Mouse (Mus musculus): ENCODE measurements around the gene Prpf40b. TPM values are rescaled to one million over a fixed set of nuclear protein-coding genes. Genes with fewer than 3 reads are reported as not detected.
A peak's percentile ranks its signal among the peaks of the same experiment; 100 is the strongest.

Gene Prpf40b
- polyA plus RNA-seq, 1 experiment from 2014 or later, result 129 TPM

DNA sequence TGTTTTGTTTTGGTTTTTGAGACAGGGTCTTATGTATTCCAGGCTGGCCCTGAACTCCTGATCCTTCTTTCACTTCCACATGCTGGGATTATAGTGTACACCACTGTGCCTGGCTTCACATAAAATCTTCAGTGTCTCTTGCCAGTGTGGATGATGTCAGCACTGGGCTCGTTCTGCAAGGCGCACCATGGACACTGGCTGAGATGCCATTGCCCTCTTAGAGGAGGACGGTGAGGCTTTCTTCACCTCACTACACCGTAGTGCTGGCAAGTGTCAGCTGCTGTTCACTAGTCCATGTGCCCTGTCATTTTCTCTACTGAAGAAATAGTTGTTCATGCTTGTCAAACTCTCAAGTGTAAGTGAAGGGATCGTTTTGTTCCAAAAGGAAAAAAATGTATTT lies 15.7 kb downstream of the Prpf40b start:
- no peaks in the 10 kb centered on the region for H3K4me1 ChIP-seq (replicated peaks; ENCODE audit: control insufficient read depth, insufficient read depth, low read length)
- no peaks in the 10 kb centered on the region for H3K9me3 ChIP-seq (ENCODE audit: control insufficient read depth, low read length)
- no peak overlapping the region for H3K27ac ChIP-seq (ENCODE audit: low read length)
- no peak overlapping the region for H3K9ac ChIP-seq (replicated peaks; ENCODE audit: low read depth, low read length)
- peaks cover 65% of the 10 kb centered on the region for H3K36me3 ChIP-seq (ENCODE audit: control insufficient read depth, insufficient read depth)
- H3K4me2 ChIP-seq (ENCODE audit: low read length), result no peak overlapping the region
- no peak overlapping the region for H3K4me3 ChIP-seq (replicated peaks; ENCODE audit: low read length)
- no peaks in the 10 kb centered on the region for H3K27me3 ChIP-seq (replicated peaks; ENCODE audit: control insufficient read depth, insufficient read depth, low read length)
- ATAC-seq, result no peak
- 95% methylated on average over 5 of the region's 5 CpGs for WGBS

- no peak overlapping the region for H3K27ac ChIP-seq (ENCODE audit: low read length)
- peaks cover 40% of the 10 kb centered on the region for H3K36me3 ChIP-seq (ENCODE audit: control insufficient read depth, insufficient read depth)
- H3K9ac ChIP-seq (replicated peaks; ENCODE audit: low read depth, low read length), result no peak overlapping the region
- H3K4me2 ChIP-seq (ENCODE audit: low read length), result no peak overlapping the region
- no peaks in the 10 kb centered on the region for H3K4me1 ChIP-seq (replicated peaks; ENCODE audit: control insufficient read depth, insufficient read depth, low read length)
- H3K9me3 ChIP-seq (ENCODE audit: control insufficient read depth, low read length), result no peaks in the 10 kb centered on the region
- no peaks in the 10 kb centered on the region for H3K27me3 ChIP-seq (replicated peaks; ENCODE audit: control insufficient read depth, insufficient read depth, low read length)
- no peak for ATAC-seq
- 94% methylated on average over 16 of the region's 16 CpGs for WGBS
- H3K4me3 ChIP-seq (replicated peaks; ENCODE audit: low read length), result no peak overlapping the region
These were observed 20.0 kb downstream of the Prpf40b start for GRCm38 (mm10) chr15:99314891-99315290.

DNA sequence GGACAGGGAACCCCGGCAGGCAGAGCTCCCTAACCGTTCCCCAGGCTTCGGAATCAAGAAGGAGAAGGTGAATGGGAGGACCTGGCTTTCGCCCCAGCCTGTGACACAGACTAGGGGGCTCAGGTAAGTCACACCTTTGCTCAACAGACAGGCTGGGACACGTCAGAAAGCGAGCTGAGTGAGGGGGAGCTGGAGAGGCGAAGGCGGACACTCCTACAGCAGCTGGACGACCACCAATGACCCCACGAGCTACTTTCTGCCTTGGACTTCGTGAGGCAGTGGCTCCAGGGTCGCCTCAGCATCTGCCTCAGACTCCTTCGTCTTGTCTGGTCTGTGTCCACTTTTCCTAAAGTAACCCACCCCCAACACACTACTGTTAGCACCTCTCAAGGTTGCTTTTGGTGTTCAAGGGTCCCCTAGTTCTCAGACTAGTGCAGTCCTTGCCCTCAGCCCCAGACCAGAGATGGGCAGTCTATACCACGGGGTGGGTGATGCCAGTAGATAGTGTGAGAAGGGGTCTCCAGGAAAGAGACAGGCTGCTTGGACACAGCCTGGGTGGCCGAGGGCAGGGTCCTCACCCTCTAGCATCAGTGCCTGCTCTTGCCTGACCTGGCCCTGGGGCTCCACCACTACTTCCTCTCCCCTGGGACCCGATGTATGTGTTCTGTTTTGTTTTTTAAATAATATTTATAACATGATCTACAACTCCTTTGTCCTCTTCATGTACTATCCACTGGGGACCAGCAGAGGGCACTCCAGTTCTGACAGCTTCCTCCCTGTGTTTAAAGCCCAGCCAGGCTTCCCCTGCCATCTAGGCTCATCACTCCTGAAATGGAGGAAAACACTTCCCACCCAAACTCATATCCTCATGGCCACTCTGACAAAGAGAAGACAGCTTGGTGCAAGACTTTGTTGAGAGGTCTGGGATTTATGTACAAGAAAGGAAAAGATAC lies 21.7 kb downstream of the Prpf40b start:
- H3K36me3 ChIP-seq (ENCODE audit: control insufficient read depth, insufficient read depth), result peaks cover 29% of the 10 kb centered on the region
- H3K27me3 ChIP-seq (replicated peaks; ENCODE audit: control insufficient read depth, insufficient read depth, low read length), result no peaks in the 10 kb centered on the region
- no peaks in the 10 kb centered on the region for H3K9me3 ChIP-seq (ENCODE audit: control insufficient read depth, low read length)
- peak overlapping the region; percentile 67 for H3K27ac ChIP-seq (ENCODE audit: low read length)
- 83% methylated on average over 16 of the region's 16 CpGs for WGBS
- ATAC-seq, result peak; percentile 66
- peak overlapping the region; percentile 3; the same call in 1 of the 2 replicates for H3K9ac ChIP-seq (replicated peaks; ENCODE audit: low read depth, low read length)
- H3K4me3 ChIP-seq (replicated peaks; ENCODE audit: low read length), result no peak overlapping the region
- no peaks in the 10 kb centered on the region for H3K4me1 ChIP-seq (replicated peaks; ENCODE audit: control insufficient read depth, insufficient read depth, low read length)
- no peak overlapping the region for H3K4me2 ChIP-seq (ENCODE audit: low read length)

DNA sequence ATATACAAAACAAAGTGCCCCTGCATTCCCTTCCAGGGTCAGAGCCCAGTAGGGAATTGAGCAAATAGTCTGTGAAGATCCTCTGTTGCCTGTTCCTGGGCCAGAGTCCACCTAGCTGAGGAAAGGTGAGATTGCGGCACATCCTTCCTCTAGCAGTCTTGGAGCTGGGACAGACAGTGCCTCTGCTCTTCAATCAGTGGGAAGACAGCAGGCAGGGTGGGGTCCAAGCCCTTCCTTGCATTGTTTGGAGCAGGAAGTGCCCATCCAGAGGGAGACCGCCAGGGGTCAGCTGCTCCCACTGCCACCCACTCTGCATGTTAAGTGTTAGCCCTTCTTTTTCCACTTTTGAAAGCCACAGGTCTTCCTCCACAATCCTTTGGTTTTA lies 22.4 kb downstream of the Prpf40b start:
- Histone ChIP-seq H3K4me1 (replicated peaks; ENCODE audit: control insufficient read depth, insufficient read depth, low read length) (no peaks in the 10 kb centered on the region), H3K9ac (replicated peaks; ENCODE audit: low read depth, low read length) (no peak overlapping the region), H3K9me3 (ENCODE audit: control insufficient read depth, low read length) (no peaks in the 10 kb centered on the region), H3K4me3 (replicated peaks; ENCODE audit: low read length) (no peak overlapping the region), H3K27ac (ENCODE audit: low read length) (peak overlapping the region; percentile 67), H3K36me3 (ENCODE audit: control insufficient read depth, insufficient read depth) (peaks cover 28% of the 10 kb centered on the region), H3K27me3 (replicated peaks; ENCODE audit: control insufficient read depth, insufficient read depth, low read length) (no peaks in the 10 kb centered on the region), H3K4me2 (ENCODE audit: low read length) (no peak overlapping the region)
- WGBS, result 86% methylated on average over 2 of the region's 2 CpGs
- peak; percentile 14; the same call in 1 of the 2 replicates for ATAC-seq

- H3K36me3 ChIP-seq (ENCODE audit: control insufficient read depth, insufficient read depth), result peaks cover 30% of the 10 kb centered on the region
- H3K9me3 ChIP-seq (ENCODE audit: control insufficient read depth, low read length), result no peaks in the 10 kb centered on the region
- H3K4me2 ChIP-seq (ENCODE audit: low read length), result no peak overlapping the region
- H3K4me1 ChIP-seq (replicated peaks; ENCODE audit: control insufficient read depth, insufficient read depth, low read length), result no peaks in the 10 kb centered on the region
- no peaks in the 10 kb centered on the region for H3K27me3 ChIP-seq (replicated peaks; ENCODE audit: control insufficient read depth, insufficient read depth, low read length)
- 90% methylated on average over 6 of the region's 6 CpGs for WGBS
- ATAC-seq, result no peak
- H3K9ac ChIP-seq (replicated peaks; ENCODE audit: low read depth, low read length), result no peak overlapping the region
- no peak overlapping the region for H3K4me3 ChIP-seq (replicated peaks; ENCODE audit: low read length)
- H3K27ac ChIP-seq (ENCODE audit: low read length), result no peak overlapping the region
These were observed 23.2 kb downstream of the Prpf40b start for GRCm38 (mm10) chr15:99318071-99318470.

GRCm38 (mm10) chr15:99318861-99319410 lies 24.0 kb downstream of the Prpf40b start:
- Histone ChIP-seq H3K9me3 (ENCODE audit: control insufficient read depth, low read length) (no peaks in the 10 kb centered on the region), H3K27ac (ENCODE audit: low read length) (no peak overlapping the region), H3K4me1 (replicated peaks; ENCODE audit: control insufficient read depth, insufficient read depth, low read length) (no peaks in the 10 kb centered on the region), H3K4me3 (replicated peaks; ENCODE audit: low read length) (no peak overlapping the region), H3K27me3 (replicated peaks; ENCODE audit: control insufficient read depth, insufficient read depth, low read length) (no peaks in the 10 kb centered on the region), H3K4me2 (ENCODE audit: low read length) (no peak overlapping the region), H3K9ac (replicated peaks; ENCODE audit: low read depth, low read length) (no peak overlapping the region), H3K36me3 (ENCODE audit: control insufficient read depth, insufficient read depth) (peaks cover 26% of the 10 kb centered on the region)
- ATAC-seq, result no peak
- WGBS, result 86% methylated on average over 14 of the region's 14 CpGs

DNA sequence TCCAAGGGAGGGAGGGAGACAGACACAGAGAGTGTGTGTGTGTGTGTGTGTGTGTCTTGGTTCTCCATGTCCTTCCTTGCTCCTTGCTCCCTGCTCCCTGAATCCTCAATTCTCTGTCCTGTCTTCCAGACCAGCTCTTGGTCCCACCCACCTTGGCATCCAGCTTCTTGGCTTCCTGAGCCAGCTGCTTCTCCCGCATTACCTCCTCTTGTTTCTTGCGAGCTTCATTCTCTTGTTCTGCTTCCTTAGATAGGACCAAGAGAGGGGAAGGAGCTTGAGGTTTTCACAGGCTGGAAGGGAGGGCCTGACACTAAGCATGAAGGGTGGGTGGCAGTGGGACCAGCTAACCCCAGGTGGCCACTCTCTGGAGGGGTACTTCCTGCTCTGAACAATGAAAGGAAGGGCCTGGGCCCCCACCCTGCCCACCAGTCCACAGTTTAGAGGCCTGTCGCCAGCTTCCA lies 24.6 kb downstream of the Prpf40b start:
- Histone ChIP-seq H3K9me3 (ENCODE audit: control insufficient read depth, low read length) (no peaks in the 10 kb centered on the region), H3K4me2 (ENCODE audit: low read length) (no peak overlapping the region), H3K4me3 (replicated peaks; ENCODE audit: low read length) (no peak overlapping the region), H3K9ac (replicated peaks; ENCODE audit: low read depth, low read length) (no peak overlapping the region), H3K36me3 (ENCODE audit: control insufficient read depth, insufficient read depth) (peaks cover 25% of the 10 kb centered on the region), H3K27ac (ENCODE audit: low read length) (no peak overlapping the region), H3K27me3 (replicated peaks; ENCODE audit: control insufficient read depth, insufficient read depth, low read length) (no peaks in the 10 kb centered on the region), H3K4me1 (replicated peaks; ENCODE audit: control insufficient read depth, insufficient read depth, low read length) (no peaks in the 10 kb centered on the region)
- 54% methylated on average over 3 of the region's 3 CpGs for WGBS
- ATAC-seq, result no peak

DNA sequence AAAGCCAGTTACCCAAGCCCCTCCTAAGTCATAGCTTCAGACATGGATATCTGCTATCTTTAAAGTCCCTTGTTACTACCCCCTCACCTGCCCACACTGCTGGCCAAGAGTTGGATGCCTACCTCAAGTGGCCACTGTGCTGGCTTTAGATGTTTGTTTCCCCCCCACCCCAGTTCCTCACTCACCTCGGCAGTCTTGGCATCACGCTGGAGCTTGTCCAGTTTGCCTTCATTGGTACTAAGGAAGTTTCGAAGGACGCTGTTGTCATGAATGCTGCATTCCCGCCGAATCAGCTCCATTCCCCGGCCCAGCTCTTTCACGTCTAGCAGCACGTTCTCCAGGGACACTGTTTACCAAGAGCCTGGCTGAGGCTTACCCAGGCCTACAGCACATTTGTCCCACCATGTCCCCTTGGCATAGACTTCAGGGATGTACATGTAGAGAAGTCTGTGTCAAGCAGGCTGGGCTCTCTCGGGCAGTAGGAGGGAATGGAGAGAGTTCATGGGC lies 25.3 kb downstream of the Prpf40b start:
- Histone ChIP-seq H3K4me1 (replicated peaks; ENCODE audit: control insufficient read depth, insufficient read depth, low read length) (no peaks in the 10 kb centered on the region), H3K27me3 (replicated peaks; ENCODE audit: control insufficient read depth, insufficient read depth, low read length) (no peaks in the 10 kb centered on the region), H3K27ac (ENCODE audit: low read length) (no peak overlapping the region), H3K9me3 (ENCODE audit: control insufficient read depth, low read length) (no peaks in the 10 kb centered on the region), H3K36me3 (ENCODE audit: control insufficient read depth, insufficient read depth) (peaks cover 23% of the 10 kb centered on the region), H3K4me2 (ENCODE audit: low read length) (no peak overlapping the region), H3K9ac (replicated peaks; ENCODE audit: low read depth, low read length) (no peak overlapping the region), H3K4me3 (replicated peaks; ENCODE audit: low read length) (no peak overlapping the region)
- no peak for ATAC-seq
- WGBS, result 85% methylated on average over 10 of the region's 10 CpGs

- peaks cover 21% of the 10 kb centered on the region for H3K36me3 ChIP-seq (ENCODE audit: control insufficient read depth, insufficient read depth)
- no peak overlapping the region for H3K27ac ChIP-seq (ENCODE audit: low read length)
- H3K4me2 ChIP-seq (ENCODE audit: low read length), result no peak overlapping the region
- H3K9ac ChIP-seq (replicated peaks; ENCODE audit: low read depth, low read length), result no peak overlapping the region
- no peaks in the 10 kb centered on the region for H3K4me1 ChIP-seq (replicated peaks; ENCODE audit: control insufficient read depth, insufficient read depth, low read length)
- H3K9me3 ChIP-seq (ENCODE audit: control insufficient read depth, low read length), result no peaks in the 10 kb centered on the region
- 82% methylated on average over 9 of the region's 9 CpGs for WGBS
- no peak for ATAC-seq
- H3K27me3 ChIP-seq (replicated peaks; ENCODE audit: control insufficient read depth, insufficient read depth, low read length), result no peaks in the 10 kb centered on the region
- no peak overlapping the region for H3K4me3 ChIP-seq (replicated peaks; ENCODE audit: low read length)
These were observed 26.1 kb downstream of the Prpf40b start for GRCm38 (mm10) chr15:99320978-99321377.
